Mouse (Mus musculus): ENCODE measurements at regions not wholly inside any gene's neighbourhood (a gene's known extent, or its start where the extent isn't known, plus 50 kb on each side); places are given as distances from the start of the nearest gene placed in this dataset.
"Not testable (repeated sequence)": the region's sequence is repeated elsewhere in the genome, so short reads cannot be mapped to it uniquely, and the experiment has no call there.

DNA sequence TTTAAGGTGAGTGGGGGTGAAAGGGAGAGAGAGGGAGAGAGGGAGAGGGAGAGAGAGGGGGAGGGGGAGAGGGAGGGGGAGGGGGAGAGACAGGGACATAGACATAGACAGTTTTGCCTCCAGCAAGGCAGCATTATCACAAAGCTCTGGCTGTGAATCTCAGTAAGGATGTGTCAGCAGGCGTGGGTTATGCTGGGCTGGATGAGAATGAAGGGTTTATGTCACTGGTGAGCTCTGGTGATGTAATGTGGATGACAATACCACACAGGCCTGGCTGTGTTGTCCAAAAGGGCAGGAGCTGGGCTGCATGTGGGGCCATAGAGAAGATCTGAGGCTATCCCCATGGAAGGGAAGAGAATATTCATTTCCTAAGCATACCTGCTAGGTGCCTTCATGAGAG lies 282.0 kb downstream of the 4933412E24Rik start:
- DNase-seq (ENCODE audit: inconsistent ontology term), result peak; percentile 75

DNA sequence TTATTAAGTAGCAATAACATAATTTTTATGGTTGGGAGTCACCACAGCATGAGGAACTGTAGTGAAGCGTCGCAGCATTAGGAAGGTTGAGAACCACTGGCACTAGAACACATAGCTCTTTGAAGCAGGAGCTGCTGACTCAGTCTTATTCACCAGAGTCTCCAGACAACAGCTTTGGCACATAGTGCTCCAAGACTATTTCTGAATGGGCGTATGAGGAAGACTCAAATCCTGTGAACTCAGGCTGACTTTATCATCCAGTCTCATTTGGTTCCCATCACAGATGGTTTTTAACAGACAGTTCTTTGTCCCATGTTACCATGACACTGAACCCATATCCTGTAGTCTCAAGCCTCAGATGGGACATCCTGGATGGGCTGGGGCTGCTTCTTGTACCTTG lies 282.5 kb downstream of the 4933412E24Rik start:
- DNase-seq (ENCODE audit: inconsistent ontology term), result peak; percentile 94

DNA sequence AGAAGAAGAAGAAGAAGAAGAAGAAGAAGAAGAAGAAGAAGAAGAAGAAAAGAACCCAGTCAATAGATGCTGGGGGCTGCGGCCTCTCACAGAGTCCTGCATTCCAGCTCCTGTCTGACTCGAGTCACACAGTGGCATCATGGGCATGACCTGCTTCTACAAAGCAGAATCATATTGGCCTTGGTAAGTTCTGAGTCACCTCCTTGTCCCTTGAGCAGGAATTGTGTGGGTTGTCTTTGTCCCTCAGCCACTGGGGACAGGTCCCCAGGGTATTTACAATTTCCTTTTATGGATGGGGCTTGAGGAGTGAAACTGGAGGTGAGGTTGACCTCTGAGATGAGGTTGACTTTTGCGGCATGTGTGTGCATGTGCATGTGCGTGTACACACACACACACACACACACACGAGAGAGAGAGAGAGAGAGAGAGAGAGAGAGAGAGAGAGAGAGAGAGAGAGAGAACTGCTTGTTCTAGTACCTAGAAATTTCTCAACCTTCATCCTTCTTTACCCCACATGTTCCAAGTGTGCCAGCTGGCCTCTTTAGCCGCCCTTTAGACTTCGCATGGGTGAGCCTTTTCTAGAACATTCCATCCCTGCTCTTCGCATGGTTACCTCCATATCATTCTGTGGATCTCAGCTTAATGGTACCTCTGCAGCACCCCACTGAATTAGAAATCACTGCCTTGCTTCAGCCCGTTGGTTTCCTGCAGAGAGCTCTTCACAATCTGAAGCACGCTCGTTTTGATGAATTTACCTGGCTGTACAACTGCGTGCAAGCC lies 283.2 kb downstream of the 4933412E24Rik start:
- DNase-seq (ENCODE audit: inconsistent ontology term), result peak; percentile 86

- DNase-seq (ENCODE audit: inconsistent ontology term), result no peak
Measured at GRCm38 (mm10) chr15:59731129-59731528, 285.3 kb downstream of the 4933412E24Rik start.

DNA sequence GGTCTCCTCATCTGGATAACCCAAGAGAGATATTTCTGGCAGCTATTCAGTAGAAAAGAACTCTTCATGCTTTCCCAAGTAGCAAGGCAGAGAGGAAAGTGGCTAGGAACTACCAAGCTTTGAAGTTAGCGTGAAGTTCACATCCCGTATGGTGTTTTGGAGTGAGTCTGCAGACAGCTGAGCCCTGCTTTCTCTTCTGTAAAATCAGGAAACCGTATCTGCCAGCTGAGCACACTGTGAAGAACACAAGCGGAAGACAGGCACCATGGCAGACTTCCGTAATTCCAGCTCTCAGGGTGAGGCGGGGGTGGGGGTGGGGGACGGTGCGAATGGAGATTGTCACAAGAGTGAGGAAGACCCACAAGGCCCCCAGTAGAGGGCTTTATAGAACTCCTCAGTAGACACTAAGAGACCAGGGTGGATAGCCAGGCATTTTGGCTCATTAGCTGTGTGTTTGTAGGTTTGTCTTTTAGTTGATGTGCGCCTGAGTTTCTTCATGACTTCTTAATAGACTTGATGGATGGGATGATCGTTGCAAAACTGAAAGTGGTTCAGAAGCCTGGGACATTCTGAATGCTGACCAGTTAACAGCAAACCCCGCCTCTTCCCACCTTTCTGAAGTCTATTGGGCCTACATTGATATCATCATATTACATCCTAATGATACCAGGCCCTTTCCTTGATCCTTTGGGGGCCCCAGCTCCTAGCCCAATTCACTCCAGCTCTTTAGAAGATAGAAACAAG lies 287.4 kb downstream of the 4933412E24Rik start:
- no peak for DNase-seq (ENCODE audit: inconsistent ontology term)

DNA sequence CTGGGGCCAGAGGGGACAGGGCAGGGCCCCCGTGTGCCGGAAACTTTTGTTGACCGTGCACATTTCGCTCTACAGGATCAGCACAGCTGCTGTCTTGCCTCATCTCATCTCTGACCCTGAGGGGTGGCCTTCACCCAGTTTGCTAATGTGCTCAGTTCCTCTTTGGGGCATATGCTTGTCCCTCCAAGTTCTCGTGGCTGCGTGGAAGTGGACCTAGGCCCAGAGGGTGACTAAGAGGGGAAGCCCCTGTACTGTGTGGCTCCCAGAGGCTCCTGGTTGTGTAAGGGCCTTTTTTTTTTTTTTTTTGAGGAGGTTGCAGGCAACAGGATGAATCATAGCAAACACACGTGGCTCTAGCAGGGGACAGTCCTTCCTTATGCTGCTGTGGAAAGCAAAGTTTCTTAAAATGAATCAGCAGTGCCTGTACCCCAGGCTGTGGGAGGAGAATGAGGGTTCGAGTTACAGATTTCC lies 288.2 kb downstream of the 4933412E24Rik start:
- DNase-seq (ENCODE audit: inconsistent ontology term), result peak; percentile 89

DNA sequence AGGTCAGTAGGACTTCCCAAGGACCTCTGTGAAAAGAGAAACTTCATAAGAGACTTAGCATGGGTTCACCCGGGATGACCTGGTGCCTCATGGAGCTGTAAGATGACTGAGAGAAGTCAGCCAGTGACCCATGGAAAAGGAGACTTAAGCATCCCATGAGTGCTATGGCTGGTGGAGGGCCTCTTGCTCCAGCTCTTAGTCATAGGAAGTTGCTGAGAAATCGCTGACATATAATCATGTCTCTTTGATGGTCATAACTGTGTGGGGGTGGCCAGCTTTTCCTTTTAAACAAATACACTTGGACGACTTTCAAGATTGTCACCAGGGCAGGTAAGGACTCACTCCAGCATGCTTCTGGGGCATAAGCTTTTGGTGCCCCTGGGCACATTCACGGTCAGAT lies 290.5 kb downstream of the 4933412E24Rik start:
- DNase-seq (ENCODE audit: inconsistent ontology term), result no peak

- peak; percentile 76 for DNase-seq (ENCODE audit: inconsistent ontology term)
Measured at GRCm38 (mm10) chr15:59722661-59723413, 293.6 kb downstream of the 4933412E24Rik start.

GRCm38 (mm10) chr15:59721420-59721819 lies 295.0 kb downstream of the 4933412E24Rik start:
- DNase-seq (ENCODE audit: inconsistent ontology term), result no peak

DNA sequence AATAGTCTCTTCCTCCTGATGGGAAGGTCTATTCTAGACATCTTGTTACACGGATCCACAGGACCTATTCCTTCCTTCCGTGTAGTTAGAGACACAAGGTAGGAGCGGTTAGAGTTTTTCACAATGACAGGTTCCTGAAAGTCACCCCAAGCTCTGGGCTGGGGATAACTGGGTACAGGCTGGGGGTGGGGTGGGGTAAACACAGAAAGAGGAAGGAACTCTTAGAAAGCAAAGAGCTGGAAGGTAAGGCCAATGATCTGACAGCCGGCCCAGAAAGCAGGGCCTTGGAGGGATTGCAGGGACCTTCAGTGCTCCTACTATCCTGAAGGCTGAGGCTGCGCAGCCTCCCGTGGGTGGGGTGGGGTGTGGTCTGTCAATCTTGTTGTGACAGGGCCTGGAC lies 295.4 kb downstream of the 4933412E24Rik start:
- DNase-seq (ENCODE audit: inconsistent ontology term), result no peak

- no peak for DNase-seq (ENCODE audit: inconsistent ontology term)
Measured at GRCm38 (mm10) chr15:59720149-59720548, 296.3 kb downstream of the 4933412E24Rik start.

- DNase-seq (ENCODE audit: inconsistent ontology term), result not testable (repeated sequence)
Measured at GRCm38 (mm10) chr15:59719383-59720128, 296.9 kb downstream of the 4933412E24Rik start.

- no peak for DNase-seq (ENCODE audit: inconsistent ontology term)
Measured at GRCm38 (mm10) chr15:59716872-59717271, 299.5 kb downstream of the 4933412E24Rik start.

DNA sequence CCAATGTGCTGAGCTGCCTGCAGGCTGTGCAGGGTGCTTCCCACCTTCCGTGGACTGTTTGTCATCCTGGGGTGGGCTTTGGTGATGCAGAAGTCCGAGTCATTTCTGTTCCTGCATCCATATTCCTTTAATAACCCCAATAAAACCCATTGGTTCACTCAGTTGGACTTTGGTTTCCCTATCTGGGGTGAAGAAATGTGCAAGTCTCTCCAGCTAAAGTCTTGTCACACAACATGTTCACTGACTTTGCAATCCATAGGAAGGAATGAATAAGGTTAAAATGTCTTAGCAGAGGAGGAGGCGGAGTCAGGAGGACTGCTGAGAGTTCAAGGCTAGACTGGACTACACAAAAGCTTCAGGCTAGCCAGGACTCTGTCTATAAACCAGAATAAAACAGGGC lies 300.5 kb downstream of the 4933412E24Rik start:
- no peak for DNase-seq (ENCODE audit: inconsistent ontology term)

GRCm38 (mm10) chr15:59713965-59714739 lies 302.3 kb downstream of the 4933412E24Rik start:
- DNase-seq (ENCODE audit: inconsistent ontology term), result no peak

DNA sequence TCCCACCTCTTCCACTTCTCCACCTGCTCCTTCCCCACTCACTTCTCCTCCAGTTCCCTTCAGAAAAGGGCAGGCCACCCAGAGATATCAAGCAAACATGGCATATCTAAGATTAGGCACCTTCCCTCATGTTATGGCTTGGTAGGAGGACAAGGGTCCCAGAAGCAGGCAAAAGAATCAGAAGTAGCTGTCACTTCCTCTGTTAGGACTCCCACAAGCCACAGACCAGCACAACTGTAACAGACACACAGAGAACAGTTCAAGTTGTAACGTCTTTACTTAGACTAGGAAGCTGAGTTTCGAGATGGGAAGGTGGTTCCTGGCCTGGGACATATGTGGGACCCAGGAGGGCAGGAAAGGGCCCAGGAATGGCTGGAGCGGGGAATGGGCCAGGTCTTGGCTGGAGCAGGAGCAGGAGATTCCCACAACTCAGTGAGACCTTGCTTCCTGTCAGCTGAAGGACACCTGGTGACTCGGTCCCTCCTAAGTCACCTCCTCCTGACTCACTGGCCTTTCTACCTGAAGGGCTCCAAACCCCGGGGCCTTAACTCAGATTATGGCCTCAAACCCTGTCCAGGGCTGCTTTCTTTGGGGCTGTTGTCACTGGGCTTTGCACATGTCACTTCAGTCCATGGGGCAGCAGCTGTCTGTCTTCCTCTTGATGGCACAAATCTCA lies 304.2 kb downstream of the 4933412E24Rik start:
- no peak for DNase-seq (ENCODE audit: inconsistent ontology term)

DNA sequence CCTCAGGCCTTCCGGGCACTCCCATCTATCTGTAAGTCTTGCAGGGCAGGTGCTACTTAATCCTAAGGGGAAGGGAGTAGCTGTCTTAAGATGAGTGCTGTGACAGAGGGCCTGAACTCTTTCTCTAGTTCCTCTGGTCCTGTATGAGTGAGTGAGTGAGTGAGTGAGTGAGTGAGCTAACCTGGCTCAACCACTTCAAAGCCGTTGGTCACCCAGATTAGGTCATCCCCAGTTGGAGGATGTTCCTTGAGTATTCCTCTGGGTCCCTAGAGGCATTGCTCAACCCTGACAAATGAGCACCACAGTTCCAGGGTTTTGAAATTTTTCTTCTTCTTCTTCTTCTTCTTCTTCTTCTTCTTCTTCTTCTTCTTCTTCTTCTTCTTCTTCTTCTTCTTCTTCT lies 306.5 kb downstream of the 4933412E24Rik start:
- no peak for DNase-seq (ENCODE audit: inconsistent ontology term)

GRCm38 (mm10) chr15:59708402-59708801 lies 308.0 kb downstream of the 4933412E24Rik start:
- DNase-seq (ENCODE audit: inconsistent ontology term), result no peak

GRCm38 (mm10) chr15:59707081-59707480 lies 309.3 kb downstream of the 4933412E24Rik start:
- no peak for DNase-seq (ENCODE audit: inconsistent ontology term)
